Mouse (Mus musculus) layer of hippocampus, adult 11-12 months (tissue): ENCODE measurements at regions not wholly inside any gene's neighbourhood (a gene's known extent, or its start where the extent isn't known, plus 50 kb on each side); places are given as distances from the start of the nearest gene placed in this dataset.

ENCODE experiments used
- DNase-seq: peaks from one replicate; pipeline ENCODE4 v3.0.0; 2022; ENCODE audit warnings: low spot score

GRCm38 (mm10) chr9:23025247-23025646 is 197.6 kb upstream of the Bmper start:
- no peak for DNase-seq

GRCm38 (mm10) chr9:23027377-23028313 is 195.2 kb upstream of the Bmper start:
- peak; percentile 72 for DNase-seq

GRCm38 (mm10) chr9:23029421-23029820 is 193.5 kb upstream of the Bmper start:
- DNase-seq = no peak

- no peak for DNase-seq
These were observed 192.7 kb upstream of the Bmper start for GRCm38 (mm10) chr9:23030138-23030537.

- no peak for DNase-seq
These were observed 192.3 kb upstream of the Bmper start for GRCm38 (mm10) chr9:23030546-23030945.

GRCm38 (mm10) chr9:23031916-23032315 is 191.0 kb upstream of the Bmper start:
- no peak for DNase-seq

- no peak for DNase-seq
These were observed 187.6 kb upstream of the Bmper start for GRCm38 (mm10) chr9:23035306-23035705.

GRCm38 (mm10) chr9:23035901-23036610 is 186.8 kb upstream of the Bmper start:
- no peak for DNase-seq

- no peak for DNase-seq
These were observed 185.4 kb upstream of the Bmper start for GRCm38 (mm10) chr9:23037513-23037914.

GRCm38 (mm10) chr9:23039588-23039987 is 183.3 kb upstream of the Bmper start:
- DNase-seq = no peak

- DNase-seq = no peak
These were observed 181.9 kb upstream of the Bmper start for GRCm38 (mm10) chr9:23041025-23041424.

- no peak for DNase-seq
These were observed 181.1 kb upstream of the Bmper start for GRCm38 (mm10) chr9:23041537-23042472.

GRCm38 (mm10) chr9:23043006-23043405 is 179.9 kb upstream of the Bmper start:
- no peak for DNase-seq

GRCm38 (mm10) chr9:23045486-23045885 is 177.4 kb upstream of the Bmper start:
- no peak for DNase-seq

- DNase-seq = no peak
These were observed 172.1 kb upstream of the Bmper start for GRCm38 (mm10) chr9:23050751-23051150.

- no peak for DNase-seq
These were observed 163.3 kb upstream of the Bmper start for GRCm38 (mm10) chr9:23059526-23059925.

GRCm38 (mm10) chr9:23060526-23060925 is 162.3 kb upstream of the Bmper start:
- DNase-seq = no peak

GRCm38 (mm10) chr9:23061179-23061929 is 161.5 kb upstream of the Bmper start:
- no peak for DNase-seq

GRCm38 (mm10) chr9:23062057-23062655 is 160.7 kb upstream of the Bmper start:
- no peak for DNase-seq

GRCm38 (mm10) chr9:23062656-23063444 is 160.0 kb upstream of the Bmper start:
- no peak for DNase-seq
